Mouse (Mus musculus) midbrain, embryonic 14.5 days (tissue): ENCODE results near the gene Obox6. TPM values are rescaled to one million over a fixed set of nuclear protein-coding genes. Genes with fewer than 3 reads are reported as not detected.

ENCODE experiments used
- ATAC-seq: fragments of 200-750 bp; cut with Nextera tagmentation; 2 replicates; pipeline ENCODE4 v1.8.0; 2017; ENCODE audit warnings: moderate number of reproducible peaks, moderate library complexity; ENCODE audit not compliant: low FRiP score, low TSS enrichment
- DNase-seq: peaks from one replicate; pipeline ENCODE4 v3.0.0-alpha.2; 2015
- H3K27ac ChIP-seq: fragments of 300-500 bp; sonication (generic); replicated peaks from 2 replicates; pipeline ENCODE4 v1.5.1; 2014; ENCODE audit warnings: mild to moderate bottlenecking, low read depth, low read length, moderate library complexity
- H3K27me3 ChIP-seq: fragments of 300-500 bp; sonication (generic); 2 replicates; pipeline ENCODE4 v1.6.1; 2014; ENCODE audit warnings: low read length, control low read depth, mixed read lengths; ENCODE audit not compliant: control insufficient read depth, insufficient read depth
- H3K36me3 ChIP-seq: fragments of 300-500 bp; sonication (generic); 2 replicates; pipeline ENCODE4 v1.6.1; 2014; ENCODE audit warnings: low read length, control low read depth; ENCODE audit not compliant: control insufficient read depth, insufficient read depth
- H3K4me1 ChIP-seq: fragments of 300-500 bp; sonication (generic); 2 replicates; pipeline ENCODE4 v1.6.1; 2014; ENCODE audit warnings: mild to moderate bottlenecking, antibody characterized with exemption, low read length, control low read depth; ENCODE audit not compliant: control insufficient read depth, insufficient read depth
- H3K4me2 ChIP-seq: fragments of 300-500 bp; sonication (generic); 2 replicates; pipeline ENCODE4 v1.6.1; 2014; ENCODE audit warnings: mild to moderate bottlenecking, low read length, moderate library complexity
- H3K4me3 ChIP-seq: fragments of 300-500 bp; sonication (generic); replicated peaks from 2 replicates; pipeline ENCODE4 v1.5.1; 2014; ENCODE audit warnings: low read depth, low read length
- H3K9ac ChIP-seq: fragments of 300-500 bp; sonication (generic); replicated peaks from 2 replicates; pipeline ENCODE4 v1.6.1; 2014; ENCODE audit warnings: mild to moderate bottlenecking, low read length, moderate library complexity
- H3K9me3 ChIP-seq: fragments of 300-500 bp; sonication (generic); 2 replicates; pipeline ENCODE4 v1.6.1; 2016; ENCODE audit warnings: low read length, control low read depth, mixed read lengths; ENCODE audit not compliant: control insufficient read depth
- WGBS: fragments of 180-500 bp; shearing (Covaris S2); extraction: QIAGEN DNeasy Blood & Tissue Kit; methylation state at CpG from one replicate; pipeline ENCODE4 v1.1.7; 2014; 5-methylcytosine and 5-hydroxymethylcytosine counted together
- polyA plus RNA-seq: library from polyadenylated mRNA; unstranded; fragments of >200 nt; fragmentation: Nextera tagmentation; extraction: Ambion mirVana; gene quantifications from 2 replicates; pipeline ENCODE4 v1.2.1, GENCODE M21; 2014

Obox6 gene
- polyA plus RNA-seq = not detected in 2 replicates

DNA sequence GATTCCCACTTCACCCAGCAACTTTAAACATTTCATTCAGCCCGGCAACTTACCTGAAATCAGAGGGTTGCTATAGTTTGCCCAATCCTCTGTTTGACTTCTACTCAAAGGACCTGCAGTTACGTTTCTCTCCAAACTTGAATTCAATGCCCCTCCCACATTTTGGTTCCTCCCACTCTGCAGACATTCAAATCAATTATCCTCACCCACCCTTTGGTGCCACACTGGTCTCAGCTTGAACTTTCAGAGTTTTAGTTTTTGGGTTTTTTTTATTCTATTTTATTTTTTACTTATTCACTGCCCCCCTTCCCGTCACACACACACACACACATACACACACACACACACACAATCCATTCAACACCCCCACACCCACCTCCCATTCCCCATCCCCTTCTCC, at the start of gene Obox6:
Gene Obox6 (minus strand): TSS at position 101 of the 400 bp plus-strand sequence.
- Histone ChIP-seq H3K27ac (no peak within 1 kb of the TSS), H3K27me3 (no peaks in the 10 kb centered on the region), H3K9ac (no peak within 1 kb of the TSS), H3K4me2 (no peak within 1 kb of the TSS), H3K4me3 (no peak within 1 kb of the TSS), H3K9me3 (no peaks in the 10 kb centered on the region), H3K4me1 (no peaks in the 10 kb centered on the region), H3K36me3 (no peaks in the 10 kb centered on the region)
- no peak for ATAC-seq
- no peak for DNase-seq
- 86% methylated on average over 3 of the region's 3 CpGs for WGBS

DNA sequence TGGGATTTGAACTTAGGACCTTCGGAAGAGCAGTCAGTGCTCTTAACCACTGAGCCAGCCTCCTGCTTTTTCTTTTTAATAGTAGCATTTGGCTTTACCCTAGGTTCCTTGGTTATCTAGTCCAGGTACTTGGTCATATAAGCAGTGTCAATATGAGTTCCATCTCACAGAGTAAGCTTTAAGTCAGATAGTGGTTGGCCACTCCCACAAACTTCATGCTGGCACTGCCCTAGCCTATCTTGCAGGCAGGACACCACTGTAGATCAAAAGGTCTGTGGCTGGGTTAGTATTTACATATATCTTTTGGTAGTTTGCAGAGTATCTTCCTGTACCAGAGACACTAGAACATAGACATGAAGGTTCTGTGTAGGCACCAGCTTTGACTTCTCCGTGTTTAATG, 44.6 kb upstream of the Obox6 start:
- Histone ChIP-seq H3K27ac (no peak overlapping the region), H3K36me3 (no peaks in the 10 kb centered on the region), H3K4me2 (no peak overlapping the region), H3K27me3 (no peaks in the 10 kb centered on the region), H3K4me3 (no peak overlapping the region), H3K4me1 (no peaks in the 10 kb centered on the region), H3K9ac (no peak overlapping the region), H3K9me3 (no peaks in the 10 kb centered on the region)
- 91% methylated on average over 2 of the region's 2 CpGs for WGBS
- no peak for DNase-seq
- no peak for ATAC-seq

DNA sequence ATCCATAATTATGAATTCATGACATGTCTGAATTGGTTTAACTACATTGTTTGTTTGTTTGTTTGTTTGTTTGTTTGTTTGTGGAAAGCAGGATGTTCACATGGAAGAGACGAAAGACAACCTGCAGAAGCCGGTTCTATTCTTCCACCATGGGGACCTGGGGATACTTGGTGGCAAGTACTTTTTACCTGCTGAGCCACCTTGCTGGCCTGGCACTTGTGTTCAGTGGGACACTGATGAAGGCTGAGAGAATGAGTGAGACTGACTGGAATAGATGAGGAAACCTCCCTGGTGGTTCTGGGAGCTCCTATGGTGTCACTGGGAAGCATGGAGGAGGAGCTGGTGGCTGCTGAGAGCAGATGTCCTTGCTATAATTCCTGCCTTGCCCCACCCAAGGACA, 42.8 kb upstream of the Obox6 start, which contains the start of gene Crxos:
Gene Crxos (plus strand): TSS at position 301 of the 400 bp plus-strand sequence.
- no peaks in the 10 kb centered on the region for H3K9me3 ChIP-seq
- H3K9ac ChIP-seq = no peak within 1 kb of the TSS
- H3K36me3 ChIP-seq = no peaks in the 10 kb centered on the region
- 85% methylated on average over 2 of the region's 2 CpGs for WGBS
- H3K4me3 ChIP-seq = no peak within 1 kb of the TSS
- H3K4me1 ChIP-seq = no peaks in the 10 kb centered on the region
- ATAC-seq (no peak), DNase-seq (no peak)
- no peak within 1 kb of the TSS for H3K4me2 ChIP-seq
- H3K27me3 ChIP-seq = no peaks in the 10 kb centered on the region
- no peak within 1 kb of the TSS for H3K27ac ChIP-seq

DNA sequence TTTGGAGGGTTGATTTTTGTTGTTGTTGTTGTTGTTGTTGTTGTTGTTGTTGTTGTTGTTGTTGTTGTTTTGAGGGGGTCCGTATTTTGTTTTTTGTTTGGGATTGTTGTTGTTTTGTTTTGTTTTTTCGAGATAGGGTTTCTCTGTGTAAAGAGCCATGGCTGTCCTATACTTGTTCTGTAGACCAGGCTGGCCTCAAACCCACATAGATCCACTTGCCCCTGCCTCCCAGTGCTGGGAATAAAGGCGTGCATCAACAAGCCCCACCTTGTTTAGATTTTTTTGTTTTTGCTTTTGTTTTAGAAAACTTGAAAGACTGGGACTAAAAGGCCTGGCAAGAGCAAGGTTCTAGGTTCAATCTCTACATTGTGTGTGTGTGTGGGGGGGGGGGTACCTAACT, 42.4 kb upstream of the Obox6 start:
- WGBS = 32% methylated on average over 3 of the region's 3 CpGs
- Histone ChIP-seq H3K27ac (no peak overlapping the region), H3K4me1 (no peaks in the 10 kb centered on the region), H3K9ac (no peak overlapping the region), H3K4me2 (no peak overlapping the region), H3K9me3 (no peaks in the 10 kb centered on the region), H3K36me3 (no peaks in the 10 kb centered on the region), H3K4me3 (no peak overlapping the region), H3K27me3 (no peaks in the 10 kb centered on the region)
- ATAC-seq = no peak
- no peak for DNase-seq

DNA sequence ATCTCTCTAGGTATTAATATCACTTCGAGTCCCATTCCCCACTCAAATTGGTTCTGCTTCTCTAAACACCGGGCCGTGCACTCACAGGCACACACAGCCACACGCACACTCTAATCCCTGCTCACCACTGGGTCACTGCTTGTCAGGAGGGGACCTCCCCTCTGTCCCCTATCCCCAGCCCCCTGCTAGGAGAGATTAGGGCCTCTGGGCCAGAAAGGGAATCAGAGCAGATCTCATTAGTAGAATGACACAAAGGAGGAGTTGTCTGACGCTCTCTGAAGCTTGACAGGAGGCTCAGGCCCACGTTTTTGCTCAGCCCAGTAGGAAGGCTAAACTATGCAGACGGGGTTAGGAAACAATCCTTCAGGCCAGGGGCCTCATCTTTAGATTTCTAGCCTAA, 41.9 kb upstream of the Obox6 start:
- DNase-seq (peak; percentile 49), ATAC-seq (peak; percentile 68; the same call in 1 of the 2 replicates)
- no peak overlapping the region for H3K4me2 ChIP-seq
- no peaks in the 10 kb centered on the region for H3K36me3 ChIP-seq
- H3K9ac ChIP-seq = no peak overlapping the region
- no peak overlapping the region for H3K27ac ChIP-seq
- under 1% methylated on average over 7 of the region's 7 CpGs for WGBS
- no peaks in the 10 kb centered on the region for H3K27me3 ChIP-seq
- no peaks in the 10 kb centered on the region for H3K4me1 ChIP-seq
- no peak overlapping the region for H3K4me3 ChIP-seq
- no peaks in the 10 kb centered on the region for H3K9me3 ChIP-seq

DNA sequence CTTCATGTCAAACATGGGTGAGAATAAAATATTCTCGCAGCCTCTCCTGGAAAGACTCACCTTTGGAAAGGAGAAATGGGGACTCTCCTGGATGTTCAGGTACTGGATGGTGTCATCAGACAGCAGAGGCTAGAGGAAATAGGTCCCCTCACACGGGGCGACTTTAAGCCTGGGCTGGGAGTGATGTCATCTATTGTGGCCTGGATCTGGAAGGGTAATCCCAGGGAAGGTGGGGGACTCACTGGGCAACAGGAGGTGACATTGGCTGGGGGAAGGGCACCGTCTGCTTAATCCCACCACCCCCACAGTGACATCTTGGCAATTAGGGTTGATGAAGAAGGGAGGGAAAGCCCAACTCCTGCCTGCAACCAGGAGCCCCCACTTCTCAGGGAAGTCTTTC, 40.3 kb upstream of the Obox6 start, which contains the start of gene Crx:
Gene Crx (minus strand): TSS at position 213 of the 400 bp plus-strand sequence.
- Histone ChIP-seq H3K9me3 (no peaks in the 10 kb centered on the region), H3K36me3 (no peaks in the 10 kb centered on the region), H3K9ac (no peak within 1 kb of the TSS), H3K27ac (no peak within 1 kb of the TSS), H3K4me2 (no peak within 1 kb of the TSS), H3K4me1 (no peaks in the 10 kb centered on the region), H3K27me3 (no peaks in the 10 kb centered on the region), H3K4me3 (no peak within 1 kb of the TSS)
- ATAC-seq = no peak
- no peak for DNase-seq
- 30% methylated on average over 4 of the region's 4 CpGs for WGBS

DNA sequence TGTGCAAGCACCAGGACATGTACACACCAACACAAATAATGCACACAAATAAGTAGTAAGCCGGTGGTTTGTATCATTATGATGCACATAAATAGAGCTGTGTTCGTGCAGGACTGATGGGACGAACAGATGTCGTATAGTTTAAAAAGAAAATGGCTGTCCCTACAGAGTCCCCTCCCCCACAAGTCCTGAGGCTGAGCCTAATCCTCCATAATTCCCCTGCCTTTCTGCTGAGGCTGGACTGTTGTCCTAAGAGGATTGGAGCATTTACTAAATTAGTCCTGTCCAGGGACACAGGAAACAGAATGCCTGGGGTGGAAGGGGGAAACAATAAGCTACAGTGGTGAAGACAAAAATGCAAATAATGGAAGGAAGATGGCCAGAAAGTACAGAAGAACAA, 24.6 kb upstream of the Obox6 start:
- Histone ChIP-seq H3K27ac (no peak overlapping the region), H3K4me2 (no peak overlapping the region), H3K4me3 (no peak overlapping the region), H3K36me3 (no peaks in the 10 kb centered on the region), H3K9ac (no peak overlapping the region), H3K9me3 (no peaks in the 10 kb centered on the region), H3K4me1 (no peaks in the 10 kb centered on the region), H3K27me3 (no peaks in the 10 kb centered on the region)
- peak; percentile 43; the same call in 1 of the 2 replicates for ATAC-seq
- WGBS = 15% methylated on average over 4 of the region's 4 CpGs
- peak; percentile 58 for DNase-seq

DNA sequence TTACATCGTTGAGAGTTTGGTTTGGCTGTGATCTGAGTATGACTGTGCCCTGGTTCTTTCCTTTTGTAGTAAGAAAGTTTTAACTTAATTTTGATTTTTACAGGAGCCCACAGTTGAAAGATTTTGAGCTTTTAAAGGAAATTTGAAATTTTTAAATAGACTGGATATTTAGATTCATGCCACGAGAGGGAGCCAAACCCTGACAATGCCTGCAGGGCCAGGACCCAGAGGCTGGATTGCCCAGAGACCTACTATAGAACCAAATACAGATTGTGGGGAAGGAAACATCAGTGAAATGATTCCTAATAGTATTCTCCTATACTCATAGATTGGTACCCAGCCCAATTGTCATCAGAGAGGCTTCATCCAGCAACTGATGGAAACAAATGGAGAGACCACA, 20.2 kb upstream of the Obox6 start:
- no peaks in the 10 kb centered on the region for H3K27me3 ChIP-seq
- no peak overlapping the region for H3K9ac ChIP-seq
- ATAC-seq (no peak), DNase-seq (peak; percentile 55)
- H3K36me3 ChIP-seq = no peaks in the 10 kb centered on the region
- no peaks in the 10 kb centered on the region for H3K9me3 ChIP-seq
- 38% methylated on average over 2 of the region's 2 CpGs for WGBS
- no peak overlapping the region for H3K4me2 ChIP-seq
- H3K4me1 ChIP-seq = no peaks in the 10 kb centered on the region
- H3K4me3 ChIP-seq = no peak overlapping the region
- no peak overlapping the region for H3K27ac ChIP-seq
